Mouse (Mus musculus) ES-E14 (cell line): ENCODE measurements around the gene Hyal1.
A peak's percentile ranks its signal among the peaks of the same experiment; 100 is the strongest.

Experiments used
- CHD2 ChIP-seq: IDR thresholded peaks from 2 replicates; pipeline ENCODE4 v1.6.1; 2014; ENCODE audit warnings: mild to moderate bottlenecking, low read depth, low read length, inconsistent platforms
- MAFK ChIP-seq: IDR thresholded peaks from 2 replicates; pipeline ENCODE4 v1.6.1; 2014; ENCODE audit warnings: mild to moderate bottlenecking, low read depth, low read length, inconsistent platforms; ENCODE audit not compliant: insufficient read depth
- ZNF384 ChIP-seq: IDR thresholded peaks from 2 replicates; pipeline ENCODE4 v1.6.1; 2012; ENCODE audit warnings: low read depth, low read length, inconsistent platforms

GRCm38 (mm10) chr9:107612191-107612944 lies 35.6 kb downstream of the Hyal1 start:
- TF ChIP-seq MAFK (0 out of 2 replicates have a peak, but pooled peaks have one; percentile 20), ZNF384 (no peak), CHD2 (no peak)
